Mouse (Mus musculus) B cell, adult 2 months (primary cell): ENCODE measurements around the gene Pigs.

Experiments
- DNase-seq, 2 experiments: peaks; one replicate each; pipeline ENCODE4 v3.0.0; 2022

Pigs gene

GRCm38 (mm10) chr11:78341702-78342101 is 13.5 kb downstream of the Pigs start:
- DNase-seq, result no peak

GRCm38 (mm10) chr11:78343381-78344327 is 15.4 kb downstream of the Pigs start, which contains the start of gene Unc119:
Unc119 (plus strand) TSS chr11:78343482.
- DNase-seq, result peak; percentile 87

- DNase-seq, result no peak
Measured at GRCm38 (mm10) chr11:78344328-78344889, 16.2 kb downstream of the Pigs start.

GRCm38 (mm10) chr11:78344890-78345715 is 16.9 kb downstream of the Pigs start:
- peak; percentile 13 to 21 for DNase-seq

GRCm38 (mm10) chr11:78345801-78346200 is 17.6 kb downstream of the Pigs start:
- DNase-seq, result peak; percentile 76 to 80

- DNase-seq, result no peak
Measured at GRCm38 (mm10) chr11:78346326-78347069, 18.3 kb downstream of the Pigs start.

- peak; percentile 77 to 79 for DNase-seq
Measured at GRCm38 (mm10) chr11:78347070-78347754, 19.0 kb downstream of the Pigs start.

GRCm38 (mm10) chr11:78347908-78348307 is 19.7 kb downstream of the Pigs start:
- DNase-seq, result no peak

GRCm38 (mm10) chr11:78348474-78348873 is 20.3 kb downstream of the Pigs start:
- DNase-seq, result no peak

GRCm38 (mm10) chr11:78349441-78350358 is 21.5 kb downstream of the Pigs start:
- DNase-seq, result peak in 1 of 2 experiments; percentile 23

GRCm38 (mm10) chr11:78353081-78353480 is 24.9 kb downstream of the Pigs start:
- peak; percentile 76 to 81 for DNase-seq

- no peak for DNase-seq
Measured at GRCm38 (mm10) chr11:78354905-78355304, 26.7 kb downstream of the Pigs start.

GRCm38 (mm10) chr11:78355471-78356238 is 27.4 kb downstream of the Pigs start:
- peak; percentile 86 to 87 for DNase-seq

GRCm38 (mm10) chr11:78358330-78359007 is 30.3 kb downstream of the Pigs start:
- DNase-seq, result peak; percentile 68 to 69

- DNase-seq, result peak; percentile 84 to 88
Measured at GRCm38 (mm10) chr11:78360125-78360788, 32.0 kb downstream of the Pigs start.

- no peak for DNase-seq
Measured at GRCm38 (mm10) chr11:78360789-78361131, 32.5 kb downstream of the Pigs start.

GRCm38 (mm10) chr11:78363309-78364007 is 35.2 kb downstream of the Pigs start:
- DNase-seq, result no peak

- DNase-seq, result no peak
Measured at GRCm38 (mm10) chr11:78364103-78364502, 35.9 kb downstream of the Pigs start.
